Mouse (Mus musculus): ENCODE measurements around the gene Hist1h1e. TPM values are rescaled to one million over a fixed set of nuclear protein-coding genes. Genes with fewer than 3 reads are reported as not detected.
A peak's percentile ranks its signal among the peaks of the same experiment; 100 is the strongest.
"Not testable (repeated sequence)": the region's sequence is repeated elsewhere in the genome, so short reads cannot be mapped to it uniquely, and the experiment has no call there.

Hist1h1e gene
- total RNA-seq, 2 experiments from 2014 or later = 53.2 to 57.3 TPM

GRCm38 (mm10) chr13:23609844-23610243 is 12.5 kb downstream of the Hist1h1e start:
- intact Hi-C loops (cut with DNase I) = no loop called here
- no peak overlapping the region for H3K4me3 ChIP-seq
- no peak overlapping the region for H3K27ac ChIP-seq
- no peak for DNase-seq (ENCODE audit: extremely low spot score in 1 of 2, low spot score in 2 of 2)
- no peak for TF ChIP-seq CTCF (IDR thresholded peaks at IDR 0.05)

DNA sequence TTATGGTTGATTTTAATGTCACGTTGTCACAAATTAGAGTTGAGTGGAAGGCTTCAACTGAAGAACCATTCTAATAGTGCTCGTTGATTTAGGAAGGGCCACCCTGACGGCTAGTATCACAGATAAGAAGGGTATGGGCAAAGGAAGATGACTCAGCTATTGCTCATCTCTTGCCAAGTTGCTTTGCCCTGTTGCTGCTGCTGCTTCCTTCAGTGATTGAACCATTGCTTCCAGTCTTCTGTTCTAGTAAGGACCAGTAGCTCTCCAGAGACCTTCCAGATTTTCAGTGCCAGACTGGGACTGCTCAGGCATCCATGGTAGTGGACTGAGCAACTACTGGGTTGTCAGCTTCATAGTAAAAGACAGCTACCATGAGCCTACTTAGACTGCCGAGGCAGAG is 13.1 kb downstream of the Hist1h1e start:
- TF ChIP-seq CTCF (IDR thresholded peaks at IDR 0.05) = no peak
- DNase-seq (ENCODE audit: extremely low spot score in 1 of 2, low spot score in 2 of 2) = no peak
- no peak overlapping the region for H3K4me3 ChIP-seq
- H3K27ac ChIP-seq = no peak overlapping the region
- intact Hi-C loops (cut with DNase I) = no loop called here

DNA sequence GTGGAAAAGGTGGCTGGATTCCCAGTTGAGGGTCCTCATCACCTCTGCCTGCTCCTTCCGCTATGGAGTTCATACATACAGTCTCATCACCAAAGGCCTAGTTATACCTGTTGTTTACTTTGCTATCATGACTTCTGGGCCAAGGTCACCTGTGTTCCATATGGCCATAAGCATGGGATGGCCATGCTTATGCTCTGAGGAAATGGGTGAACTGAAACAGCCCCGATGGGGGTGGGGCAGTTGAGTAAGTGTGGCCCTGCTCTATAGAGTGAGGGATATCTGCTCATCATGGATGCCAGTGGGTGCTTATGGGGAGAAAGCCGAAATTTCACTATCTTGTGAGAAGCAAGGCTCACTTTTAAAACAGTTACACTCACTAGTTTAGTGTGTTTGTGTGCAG is 17.3 kb downstream of the Hist1h1e start:
- DNase-seq (ENCODE audit: extremely low spot score in 1 of 2, low spot score in 2 of 2) = no peak
- Histone ChIP-seq H3K27ac (no peak overlapping the region), H3K4me3 (no peak overlapping the region)
- no peak for TF ChIP-seq CTCF (IDR thresholded peaks at IDR 0.05)
- intact Hi-C loops (cut with DNase I) = no loop called here

DNA sequence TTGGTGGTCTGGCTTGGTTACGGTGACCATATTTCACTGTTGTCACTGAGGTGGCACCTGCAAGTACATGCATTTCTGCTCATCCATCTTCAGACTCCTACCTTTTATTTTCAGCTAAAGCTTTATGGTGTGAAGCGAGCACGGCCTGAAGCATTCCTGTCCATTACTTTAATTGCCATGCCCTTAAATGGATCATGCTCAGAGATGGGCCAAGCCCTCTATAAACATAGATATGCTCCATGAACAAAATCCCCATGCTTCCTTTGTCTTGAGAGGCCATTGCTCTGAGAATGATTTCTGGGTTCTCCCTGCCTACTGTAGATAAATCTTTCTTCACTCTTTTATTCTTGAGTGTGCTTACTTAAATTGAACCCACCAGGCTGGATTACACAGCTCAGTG is 17.9 kb downstream of the Hist1h1e start:
- no peak for DNase-seq (ENCODE audit: extremely low spot score in 1 of 2, low spot score in 2 of 2)
- TF ChIP-seq CTCF (IDR thresholded peaks at IDR 0.05) = no peak
- no peak overlapping the region for H3K27ac ChIP-seq
- intact Hi-C loops (cut with DNase I) = no loop called here
- no peak overlapping the region for H3K4me3 ChIP-seq

- Histone ChIP-seq H3K4me3 (no peak overlapping the region), H3K27ac (no peak overlapping the region)
- intact Hi-C loops (cut with DNase I) = no loop called here
- no peak for DNase-seq (ENCODE audit: extremely low spot score in 1 of 2, low spot score in 2 of 2)
- TF ChIP-seq CTCF (IDR thresholded peaks at IDR 0.05) = no peak
Observed at GRCm38 (mm10) chr13:23603182-23603699, 19.1 kb downstream of the Hist1h1e start.

DNA sequence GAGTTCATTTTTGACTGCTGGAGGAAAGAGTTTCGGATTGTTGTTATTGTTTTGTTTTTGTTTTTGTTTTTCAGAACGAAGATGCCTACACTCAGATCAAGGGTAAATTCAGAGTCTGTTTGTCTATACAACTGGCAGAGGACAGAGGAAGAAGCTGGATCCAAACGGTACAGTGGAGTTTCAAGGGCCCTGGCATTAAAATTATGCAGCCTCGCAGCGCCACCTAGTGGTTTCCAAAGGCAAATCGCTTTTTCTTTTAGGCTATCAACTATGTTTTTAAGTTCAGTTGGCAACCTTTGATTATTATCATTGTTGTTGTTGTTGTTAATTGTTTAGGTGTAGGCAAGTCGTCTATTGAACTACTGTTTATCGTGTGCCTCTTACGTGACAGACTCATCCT is 24.4 kb downstream of the Hist1h1e start:
- DNase-seq (ENCODE audit: extremely low spot score in 1 of 2, low spot score in 2 of 2) = peak; percentile 64 to 67
- Histone ChIP-seq H3K4me3 (no peak overlapping the region), H3K27ac (no peak overlapping the region)
- intact Hi-C loops (cut with DNase I) = loop anchor here (5.0 kb wide), 1 partner anchor 176 kb away; the partner anchor contains the start of gene Abt1
- TF ChIP-seq CTCF (IDR thresholded peaks at IDR 0.05) = peak; percentile 92

DNA sequence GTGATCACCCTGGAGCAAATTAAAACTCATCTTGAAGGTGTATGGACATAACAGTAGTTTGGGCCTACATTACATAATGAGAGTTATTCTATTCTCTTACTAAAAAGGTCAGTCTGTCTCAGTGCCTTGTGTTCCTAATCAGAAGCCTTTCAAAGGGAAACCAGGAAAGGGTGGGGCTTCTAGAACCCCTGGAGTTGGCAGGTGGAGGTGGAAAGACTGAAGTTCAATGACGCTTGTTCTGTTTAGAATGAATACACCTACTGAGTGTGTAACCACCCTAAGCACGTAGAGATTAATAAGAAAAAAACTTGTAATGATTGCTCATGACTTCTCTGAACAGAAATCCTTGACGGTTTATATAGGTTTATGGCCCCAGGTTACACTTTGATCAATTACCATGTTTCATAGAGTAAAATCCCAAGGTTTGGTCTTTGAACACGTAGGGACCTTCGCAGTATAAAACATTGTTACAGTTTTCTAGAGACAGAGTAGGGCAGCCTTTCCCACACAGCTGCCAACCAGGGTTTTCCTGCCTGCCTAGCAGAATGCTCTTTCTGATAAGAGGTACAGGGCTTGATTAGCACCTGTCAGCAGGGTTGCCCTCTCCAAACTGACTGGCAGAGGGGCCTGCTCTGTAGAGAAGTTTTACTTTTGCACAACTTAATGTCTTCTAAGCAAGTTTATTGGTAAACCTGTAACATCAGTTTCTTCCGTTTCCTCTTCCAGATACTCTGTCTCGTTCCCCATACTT is 26.6 kb downstream of the Hist1h1e start:
- Histone ChIP-seq H3K4me3 (no peak overlapping the region), H3K27ac (no peak overlapping the region)
- intact Hi-C loops (cut with DNase I) = loop anchor here (5.0 kb wide), 1 partner anchor 173 kb away; the partner anchor contains the start of gene Abt1
- TF ChIP-seq CTCF (IDR thresholded peaks at IDR 0.05) = no peak
- no peak for DNase-seq (ENCODE audit: extremely low spot score in 1 of 2, low spot score in 2 of 2)

DNA sequence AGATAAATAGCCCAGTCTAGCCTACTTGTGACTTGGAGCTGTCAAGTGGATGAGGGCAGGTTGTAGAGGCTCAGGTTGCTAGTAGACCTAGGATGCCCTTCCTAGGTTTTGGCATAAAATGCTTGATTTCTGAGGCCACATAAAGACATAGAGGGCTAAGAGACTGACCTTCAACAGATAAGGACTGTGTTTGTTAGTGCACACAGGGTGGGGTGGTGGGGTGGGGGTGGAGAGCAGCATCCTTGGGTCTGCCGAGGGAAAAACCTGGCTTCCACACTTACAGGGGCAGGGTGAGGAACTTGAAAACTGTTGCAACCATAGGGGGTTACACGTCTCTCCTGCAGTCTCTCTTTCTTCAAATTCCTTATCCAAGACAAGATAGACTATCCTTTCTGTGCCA is 27.2 kb downstream of the Hist1h1e start:
- DNase-seq (ENCODE audit: extremely low spot score in 1 of 2, low spot score in 2 of 2) = no peak
- Histone ChIP-seq H3K4me3 (no peak overlapping the region), H3K27ac (no peak overlapping the region)
- no peak for TF ChIP-seq CTCF (IDR thresholded peaks at IDR 0.05)
- intact Hi-C loops (cut with DNase I) = loop anchor here (5.0 kb wide), 1 partner anchor 173 kb away; the partner anchor contains the start of gene Abt1

DNA sequence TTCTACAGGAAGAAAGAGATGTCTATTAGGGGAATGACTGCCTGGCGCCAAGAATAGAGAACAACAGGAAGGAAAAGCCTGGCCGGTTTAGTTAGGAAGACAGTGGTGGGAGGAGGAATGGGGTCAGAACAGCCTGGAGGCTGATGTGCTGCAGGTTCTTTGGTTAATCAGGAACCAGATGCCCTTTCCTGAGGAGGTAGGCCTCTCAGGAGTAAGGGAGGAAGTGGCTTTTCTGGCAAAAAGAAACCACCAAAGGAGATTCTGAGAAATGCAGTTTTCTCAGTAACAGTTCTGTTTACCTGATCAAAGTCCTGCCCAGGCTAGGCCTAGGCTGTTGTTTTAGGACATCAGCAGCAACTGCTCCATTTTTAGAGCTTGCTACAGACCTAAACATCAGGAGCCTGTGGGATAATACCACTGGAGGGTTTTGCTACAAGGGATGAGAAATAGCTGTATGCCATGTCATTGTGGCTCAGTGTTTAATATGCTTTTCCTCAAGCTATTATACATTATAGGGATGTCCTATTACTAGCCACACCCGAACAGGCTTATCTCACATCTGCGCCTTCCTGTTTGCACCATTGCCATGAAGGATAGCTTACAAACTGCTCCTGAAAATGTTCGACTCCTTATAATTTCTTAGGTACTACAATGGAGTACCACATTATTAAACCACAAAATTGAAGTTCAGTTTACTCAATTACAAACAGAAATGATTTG is 29.1 kb downstream of the Hist1h1e start:
- no peak overlapping the region for H3K27ac ChIP-seq
- no peak for TF ChIP-seq CTCF (IDR thresholded peaks at IDR 0.05)
- H3K4me3 ChIP-seq = no peak overlapping the region
- DNase-seq (ENCODE audit: extremely low spot score in 1 of 2, low spot score in 2 of 2) = no peak
- intact Hi-C loops (cut with DNase I) = no loop called here

DNA sequence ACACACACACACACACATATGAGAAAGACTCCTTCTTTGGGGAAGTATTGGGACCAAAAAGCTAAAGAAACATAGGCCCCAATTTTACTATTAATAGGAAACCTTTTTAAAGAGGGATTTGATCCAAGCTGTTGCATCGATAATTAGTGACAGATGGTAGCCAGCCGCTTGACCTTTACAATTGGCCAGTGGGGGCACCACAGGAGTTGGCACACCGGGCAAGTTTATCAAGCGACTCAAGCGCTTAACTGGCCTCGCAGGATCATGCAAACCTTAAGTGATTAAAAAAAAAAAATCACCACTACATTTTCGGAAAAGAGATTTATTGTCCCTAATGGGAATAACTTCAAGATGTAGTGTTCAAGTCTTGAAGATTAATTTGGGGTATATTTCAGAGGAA is 29.7 kb downstream of the Hist1h1e start:
- intact Hi-C loops (cut with DNase I) = no loop called here
- TF ChIP-seq CTCF (IDR thresholded peaks at IDR 0.05) = no peak
- no peak for DNase-seq (ENCODE audit: extremely low spot score in 1 of 2, low spot score in 2 of 2)
- H3K27ac ChIP-seq = no peak overlapping the region
- no peak overlapping the region for H3K4me3 ChIP-seq

DNA sequence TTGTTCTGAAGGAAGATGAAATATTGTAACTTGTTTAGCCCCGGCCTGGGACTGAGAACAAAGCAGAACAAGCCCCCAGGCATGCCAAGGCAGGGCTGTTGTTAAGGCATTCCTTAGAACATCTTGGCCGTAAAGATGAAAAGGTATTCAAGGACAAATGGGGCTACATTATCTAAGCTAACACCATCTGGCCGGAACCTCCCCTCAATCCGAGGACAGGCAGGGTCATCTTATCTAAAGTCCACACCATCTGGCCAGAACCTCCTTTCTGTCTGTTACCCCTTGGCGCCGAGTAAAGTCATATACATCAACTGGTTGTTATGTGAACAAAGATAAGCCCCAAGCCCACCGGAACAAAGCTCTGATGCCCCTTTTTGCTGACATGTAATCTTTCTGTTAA is 30.5 kb downstream of the Hist1h1e start:
- DNase-seq (ENCODE audit: extremely low spot score in 1 of 2, low spot score in 2 of 2); H3K27ac ChIP-seq; H3K4me3 ChIP-seq; intact Hi-C loops (cut with DNase I): not testable (repeated sequence)

DNA sequence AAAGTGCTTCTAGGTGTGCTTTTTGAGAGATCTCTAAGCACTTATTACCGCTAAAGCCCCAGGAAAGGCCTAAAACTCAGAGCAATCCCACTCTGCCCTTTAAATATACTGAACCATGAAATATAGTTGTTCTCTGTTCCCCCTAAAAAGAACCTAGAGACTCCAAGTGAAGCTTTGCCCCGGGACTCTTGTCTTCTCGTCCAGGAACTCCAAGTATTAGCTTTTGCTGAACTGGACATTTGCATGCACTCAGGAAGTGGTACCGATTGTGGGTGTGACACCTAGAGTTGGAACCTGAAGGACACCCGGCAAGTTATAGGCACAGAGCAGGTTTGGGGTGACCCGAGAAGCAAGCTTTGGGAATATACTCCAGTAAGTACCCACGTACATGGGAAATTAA is 31.2 kb downstream of the Hist1h1e start:
- TF ChIP-seq CTCF (IDR thresholded peaks at IDR 0.05) = no peak
- no peak overlapping the region for H3K4me3 ChIP-seq
- intact Hi-C loops (cut with DNase I) = no loop called here
- no peak overlapping the region for H3K27ac ChIP-seq
- no peak for DNase-seq (ENCODE audit: extremely low spot score in 1 of 2, low spot score in 2 of 2)

Data from left cerebral cortex, adult 2 months (tissue).